Mouse (Mus musculus) forebrain, postnatal 0 days (tissue): Measurements from ENCODE around the gene 3100002H09Rik. TPM values are rescaled to one million over a fixed set of nuclear protein-coding genes. Genes with fewer than 3 reads are reported as not detected.

Source experiments
- ATAC-seq: fragments of 200-750 bp; cut with Nextera tagmentation; 2 replicates; pipeline ENCODE4 v1.8.0; 2017; ENCODE audit warnings: mild to moderate bottlenecking, moderate library complexity
- DNase-seq: peaks from one replicate; pipeline ENCODE4 v3.0.0-alpha.2; 2015
- H3K27ac ChIP-seq: fragments of 300-500 bp; sonication (generic); 2 replicates; pipeline ENCODE4 v1.5.1; 2014; ENCODE audit warnings: low read depth, mild to moderate bottlenecking, antibody characterized with exemption, low read length, moderate library complexity, mixed read lengths
- H3K27me3 ChIP-seq: fragments of 300-500 bp; sonication (generic); 2 replicates; pipeline ENCODE4 v1.6.1; 2014; ENCODE audit warnings: mild to moderate bottlenecking, low read length, mixed read lengths; ENCODE audit not compliant: insufficient read depth
- H3K36me3 ChIP-seq: fragments of 300-500 bp; sonication (generic); 2 replicates; pipeline ENCODE4 v1.6.1; 2014; ENCODE audit warnings: mild to moderate bottlenecking, moderate library complexity; ENCODE audit not compliant: insufficient read depth
- H3K4me1 ChIP-seq: fragments of 300-500 bp; sonication (generic); 2 replicates; pipeline ENCODE4 v1.6.1; 2014; ENCODE audit warnings: antibody characterized with exemption; ENCODE audit not compliant: insufficient read depth
- H3K4me2 ChIP-seq: fragments of 300-500 bp; sonication (generic); 2 replicates; pipeline ENCODE4 v1.6.1; 2014; ENCODE audit warnings: low read depth, mild to moderate bottlenecking, moderate library complexity
- H3K4me3 ChIP-seq: fragments of 300-500 bp; sonication (generic); 2 replicates; pipeline ENCODE4 v1.5.1; 2014; ENCODE audit warnings: low read depth, low read length, mixed read lengths
- H3K9ac ChIP-seq: fragments of 300-500 bp; sonication (generic); 2 replicates; pipeline ENCODE4 v1.6.1; 2014; ENCODE audit warnings: mild to moderate bottlenecking
- H3K9me3 ChIP-seq: fragments of 300-500 bp; sonication (generic); 2 replicates; pipeline ENCODE4 v1.6.1; 2016; ENCODE audit warnings: low read length
- CTCF ChIP-seq: sonication (generic); IDR thresholded peaks from 2 replicates; pipeline ENCODE4 v1.5.1; 2016; ENCODE audit warnings: antibody characterized with exemption, control low read depth, low read depth
- WGBS: fragments of 180-500 bp; shearing (Covaris S2); extraction: QIAGEN DNeasy Blood & Tissue Kit; methylation state at CpG from one replicate; pipeline ENCODE4 v1.1.7; 2014; 5-methylcytosine and 5-hydroxymethylcytosine counted together
- polyA plus RNA-seq: library from polyadenylated mRNA; unstranded; fragments of >200 nt; fragmentation: Nextera tagmentation; extraction: Ambion mirVana; gene quantifications from 2 replicates; pipeline ENCODE4 v1.2.1, GENCODE M21; 2015
- total RNA-seq: library from RNA; depleted of rRNA; stranded (reverse); fragments of >200 nt; gene quantifications from 2 replicates; pipeline ENCODE4 v1.2.3, GENCODE M21; 2014

3100002H09Rik gene
- total and polyA plus RNA-seq, 2 experiments from 2014 or later = 0.18 TPM; not detected in 1

DNA sequence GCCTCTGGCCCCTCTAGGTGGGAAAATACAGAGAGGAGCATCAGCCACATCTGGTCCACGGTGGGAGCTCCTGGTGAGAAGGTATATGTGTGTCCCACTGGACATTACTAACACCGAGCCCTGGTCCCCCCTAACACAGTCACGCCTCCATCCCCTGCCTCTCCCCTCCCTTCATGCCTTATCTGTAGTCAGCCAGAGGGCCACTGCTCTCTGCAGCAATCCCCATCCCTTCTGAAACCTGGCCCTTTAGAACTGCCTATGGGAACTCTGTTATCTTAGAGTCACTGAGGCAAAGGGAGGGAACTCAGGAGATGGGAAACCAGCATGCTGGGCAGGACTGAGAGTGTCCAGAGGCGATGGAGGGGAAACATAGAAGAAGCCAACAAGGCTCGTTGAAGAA is 5.3 kb downstream of the 3100002H09Rik start:
- Histone ChIP-seq H3K4me3 (no peak overlapping the region), H3K9ac (no peak overlapping the region), H3K36me3 (no peaks in the 10 kb centered on the region), H3K9me3 (no peaks in the 10 kb centered on the region), H3K27me3 (no peaks in the 10 kb centered on the region), H3K4me2 (no peak overlapping the region), H3K4me1 (no peaks in the 10 kb centered on the region), H3K27ac (no peak overlapping the region)
- no peak for ATAC-seq
- WGBS = 68% methylated on average over 5 of the region's 5 CpGs
- TF ChIP-seq CTCF = no peak
- no peak for DNase-seq

DNA sequence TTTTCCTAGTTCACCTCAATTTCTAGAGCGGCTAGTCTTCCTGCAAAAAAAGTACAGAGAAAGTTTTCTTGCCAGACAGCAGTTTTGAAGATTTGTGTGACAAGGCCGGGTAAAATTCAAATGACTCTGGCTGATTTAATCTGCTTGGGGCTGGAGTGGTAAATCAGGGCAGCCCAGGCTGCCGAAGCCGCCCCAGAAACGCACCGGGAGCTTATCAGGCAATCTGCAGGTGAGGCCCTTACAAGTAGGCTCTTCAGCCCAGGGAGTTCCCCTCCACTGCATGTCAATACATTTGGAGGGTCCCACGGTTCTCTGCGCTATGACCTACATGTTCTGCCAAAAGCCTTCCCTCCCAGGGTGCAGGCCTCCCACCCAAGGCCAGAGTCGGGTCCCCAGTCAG is 6.9 kb downstream of the 3100002H09Rik start:
- ATAC-seq (no peak), DNase-seq (no peak)
- Histone ChIP-seq H3K9me3 (no peaks in the 10 kb centered on the region), H3K9ac (no peak overlapping the region), H3K4me1 (no peaks in the 10 kb centered on the region), H3K27ac (no peak overlapping the region), H3K36me3 (no peaks in the 10 kb centered on the region), H3K4me2 (no peak overlapping the region), H3K4me3 (no peak overlapping the region), H3K27me3 (no peaks in the 10 kb centered on the region)
- no peak for TF ChIP-seq CTCF
- WGBS = 46% methylated on average over 9 of the region's 9 CpGs

DNA sequence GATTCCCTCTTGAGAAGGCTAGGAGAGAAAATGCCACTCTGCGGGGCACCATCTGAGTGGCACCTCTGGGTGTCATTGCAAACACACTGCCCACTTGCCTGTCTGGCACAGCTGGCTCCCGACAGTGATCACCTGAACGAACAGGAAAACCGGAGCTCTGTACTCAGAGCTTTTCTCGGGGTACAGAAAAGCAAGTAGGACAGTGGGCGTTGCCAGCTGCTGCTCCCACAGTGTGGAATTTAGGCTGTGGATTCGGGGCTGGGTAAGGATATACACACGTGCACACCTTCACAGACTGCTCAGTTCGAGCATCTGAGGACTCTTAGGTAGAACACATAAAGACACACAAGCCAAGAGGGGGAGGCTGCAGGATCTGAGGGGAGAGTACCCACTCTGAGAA is 14.7 kb downstream of the 3100002H09Rik start:
- H3K27me3 ChIP-seq = no peaks in the 10 kb centered on the region
- peak overlapping the region; percentile 62; the same call in 1 of the 2 replicates for H3K27ac ChIP-seq
- no peak overlapping the region for H3K4me2 ChIP-seq
- ATAC-seq = no peak
- TF ChIP-seq CTCF = no peak
- H3K9ac ChIP-seq = no peak overlapping the region
- DNase-seq = no peak
- no peaks in the 10 kb centered on the region for H3K36me3 ChIP-seq
- peaks cover 32% of the 10 kb centered on the region for H3K4me1 ChIP-seq
- H3K9me3 ChIP-seq = no peaks in the 10 kb centered on the region
- WGBS = 78% methylated on average over 9 of the region's 9 CpGs
- no peak overlapping the region for H3K4me3 ChIP-seq

DNA sequence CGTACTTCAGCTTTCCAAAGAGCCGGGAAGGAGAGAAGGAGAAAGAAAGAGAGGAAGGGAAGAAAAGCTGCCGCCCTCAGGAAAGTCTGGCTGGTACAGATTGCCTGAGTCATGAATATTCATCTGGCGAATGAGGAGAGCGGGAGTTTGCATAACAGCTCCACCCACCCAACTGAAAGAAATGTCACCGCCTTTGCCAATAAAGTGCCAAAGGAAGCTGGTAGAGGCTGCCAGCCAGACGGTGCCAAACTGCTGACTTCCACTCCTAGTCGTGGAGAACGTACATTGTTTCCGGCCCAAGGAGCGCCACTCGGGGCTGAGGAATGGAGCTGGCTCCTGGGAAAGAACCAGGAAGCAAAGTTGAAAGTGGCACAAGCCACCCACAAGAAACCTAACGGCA is 15.7 kb downstream of the 3100002H09Rik start:
- H3K27ac ChIP-seq = peak overlapping the region; percentile 84
- 15% methylated on average over 13 of the region's 13 CpGs for WGBS
- H3K4me2 ChIP-seq = peak overlapping the region; percentile 27
- H3K9ac ChIP-seq = no peak overlapping the region
- no peaks in the 10 kb centered on the region for H3K9me3 ChIP-seq
- H3K4me1 ChIP-seq = peaks cover 32% of the 10 kb centered on the region
- TF ChIP-seq CTCF = peak; percentile 36; the same call in 1 of the 2 replicates
- H3K27me3 ChIP-seq = no peaks in the 10 kb centered on the region
- ATAC-seq = peak; percentile 87
- DNase-seq = peak; percentile 92
- H3K4me3 ChIP-seq = no peak overlapping the region
- H3K36me3 ChIP-seq = no peaks in the 10 kb centered on the region

DNA sequence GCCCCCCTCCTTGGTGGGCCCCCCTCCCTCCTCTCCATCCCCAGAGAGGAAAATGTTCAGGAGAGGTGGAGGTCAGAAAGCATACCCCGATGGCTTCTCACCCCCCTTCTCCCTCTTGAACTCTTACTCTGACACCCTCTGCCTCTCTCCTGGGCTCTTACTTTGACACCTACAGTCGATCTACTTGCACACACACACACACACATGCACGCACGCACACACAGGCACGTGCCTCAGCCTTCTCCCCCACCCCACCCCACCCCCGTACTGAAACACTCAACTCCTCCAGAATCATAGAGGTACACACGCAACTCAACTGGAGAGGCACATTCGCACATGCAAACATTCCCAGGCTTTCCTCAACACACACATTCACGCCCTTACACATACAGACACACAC is 16.9 kb downstream of the 3100002H09Rik start:
- Histone ChIP-seq H3K9ac (0 out of 2 replicates have a peak overlapping the region, but pooled peaks have one; percentile 18), H3K27me3 (no peaks in the 10 kb centered on the region), H3K4me3 (no peak overlapping the region), H3K36me3 (no peaks in the 10 kb centered on the region), H3K4me2 (no peak overlapping the region), H3K9me3 (no peaks in the 10 kb centered on the region), H3K27ac (peak overlapping the region; percentile 84), H3K4me1 (peaks cover 32% of the 10 kb centered on the region)
- ATAC-seq (peak; percentile 30; the same call in 1 of the 2 replicates), DNase-seq (peak; percentile 53)
- 37% methylated on average over 9 of the region's 9 CpGs for WGBS
- no peak for TF ChIP-seq CTCF

DNA sequence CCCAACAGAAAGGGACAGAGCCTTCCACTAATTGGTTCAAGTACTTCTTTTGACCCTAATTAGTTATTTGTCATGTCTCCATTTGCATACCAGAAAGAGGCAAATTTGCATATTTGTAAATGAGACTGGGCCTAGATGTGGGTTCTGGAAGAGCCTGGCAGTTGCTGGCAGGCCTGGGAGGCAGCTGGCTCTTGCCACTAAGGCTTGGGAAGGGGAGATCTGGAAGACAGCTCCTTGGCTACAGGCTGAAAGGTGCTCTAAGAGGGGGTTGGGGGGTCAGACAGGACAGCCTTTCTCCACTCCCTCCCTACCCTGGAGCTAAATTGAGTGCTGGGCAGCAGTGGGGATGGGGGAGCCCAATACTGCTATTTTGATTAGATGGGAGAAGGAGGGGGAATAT is 17.4 kb downstream of the 3100002H09Rik start:
- peak; percentile 30; the same call in 1 of the 2 replicates for ATAC-seq
- peak overlapping the region; percentile 84 for H3K27ac ChIP-seq
- H3K27me3 ChIP-seq = no peaks in the 10 kb centered on the region

DNA sequence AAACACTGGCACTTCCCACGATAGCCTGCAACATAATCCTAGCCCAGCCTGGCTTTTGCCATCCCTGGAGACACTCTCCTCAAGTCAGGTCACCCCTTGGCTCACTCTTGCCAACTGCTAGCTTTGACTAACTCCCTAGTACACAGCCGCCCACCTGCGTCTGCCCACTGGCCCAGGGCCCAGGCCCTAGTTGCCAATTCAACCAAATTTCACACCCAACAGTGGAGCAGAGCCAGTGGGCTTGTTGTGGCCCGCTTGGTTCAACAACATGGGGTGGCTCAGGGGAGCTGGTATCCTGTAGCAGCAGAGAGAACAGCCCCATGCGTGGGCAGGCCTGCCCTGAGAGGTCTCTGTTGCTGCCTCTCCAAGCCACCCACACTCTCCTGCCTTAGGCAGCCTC is 18.4 kb downstream of the 3100002H09Rik start:
- no peak for TF ChIP-seq CTCF
- DNase-seq (no peak), ATAC-seq (no peak)
- Histone ChIP-seq H3K36me3 (no peaks in the 10 kb centered on the region), H3K4me1 (peaks cover 32% of the 10 kb centered on the region), H3K4me2 (no peak overlapping the region), H3K27me3 (no peaks in the 10 kb centered on the region), H3K9ac (no peak overlapping the region), H3K4me3 (no peak overlapping the region), H3K9me3 (no peaks in the 10 kb centered on the region), H3K27ac (no peak overlapping the region)
- 48% methylated on average over 5 of the region's 5 CpGs for WGBS

More for the DNA sequence above, 17.4 kb downstream of the 3100002H09Rik start:
- Histone ChIP-seq H3K36me3 (no peaks in the 10 kb centered on the region), H3K4me3 (no peak overlapping the region), H3K4me1 (peaks cover 32% of the 10 kb centered on the region), H3K4me2 (no peak overlapping the region), H3K9ac (0 out of 2 replicates have a peak overlapping the region, but pooled peaks have one; percentile 18), H3K9me3 (no peaks in the 10 kb centered on the region)
- TF ChIP-seq CTCF = no peak
- DNase-seq = peak; percentile 66
